Comparison of ENCODE assay signal across 8 mouse cellular contexts in genomic region chr3:89214681-89215411, GRCm38 (mm10). TPM values are rescaled to one million over a fixed set of nuclear protein-coding genes. Genes with fewer than 3 reads are reported as not detected.
DNase-seq lines count a peak whose midpoint lies in the region; ATAC-seq and TF ChIP-seq lines count a peak whose summit lies in the region.

Thbs3 (plus strand) TSS chr3:89215180.

- H3K9ac ChIP-seq in kidney, postnatal 0 days (ENCODE audit: low read depth, low read length): peak within 1 kb of the TSS; percentile 77

- no peak for DNase-seq in kidney, postnatal 0 days (ENCODE audit: low spot score)
- no peak for DNase-seq in kidney, adult 9 months
- DNase-seq in NIH3T3 (ENCODE audit: low read depth): peak; percentile 76
- no peak for DNase-seq in gastrocnemius, postnatal 25 days
- no peak for DNase-seq in large intestine, adult 2 months (ENCODE audit: low read depth, low spot score)
- DNase-seq in mesoderm, embryonic 11.5 days (ENCODE audit: low read depth, low spot score): peak; percentile 60
- no peak for DNase-seq in adrenal gland, postnatal 36 days

- no peaks in the 10 kb centered on the region for H3K9me3 ChIP-seq in kidney, postnatal 0 days (replicated peaks; ENCODE audit: low read length)

- H3K27ac ChIP-seq in kidney, postnatal 0 days: peak within 1 kb of the TSS; percentile 90

- H3K4me2 ChIP-seq in kidney, postnatal 0 days (ENCODE audit: low read length): peak within 1 kb of the TSS; percentile 77

- H3K36me3 ChIP-seq in kidney, postnatal 0 days (ENCODE audit: insufficient read depth, low read length): peaks cover 3% of the 10 kb centered on the region; the same call in 1 of the 2 replicates

- H3K27me3 ChIP-seq in kidney, postnatal 0 days (ENCODE audit: insufficient read depth, low read length): no peaks in the 10 kb centered on the region

- 2% methylated on average over 16 of the region's 19 CpGs for WGBS in kidney, postnatal 0 days
- 3% methylated on average over 19 of the region's 19 CpGs for WGBS in large intestine, adult 2 months

- TF ChIP-seq CTCF in kidney, postnatal 0 days (IDR thresholded peaks at IDR 0.05; ENCODE audit: low read depth): no peak

- peak within 1 kb of the TSS; percentile 66 for H3K4me3 ChIP-seq in kidney, postnatal 0 days (replicated peaks; ENCODE audit: low read depth, low read length)

- ATAC-seq in kidney, postnatal 0 days (replicated peaks; ENCODE audit: low FRiP score, low read depth): no peak
- ATAC-seq in cerebellum, adult (ENCODE audit: insufficient number of reproducible peaks, low FRiP score, low TSS enrichment): no peak

- H3K4me1 ChIP-seq in kidney, postnatal 0 days (replicated peaks; ENCODE audit: insufficient read depth, low read length): peaks cover 15% of the 10 kb centered on the region

RNA-seq across cellular contexts. Expression of gene Thbs3, which starts in this region (rescaled TPM):
- 10.4 and 12.1 TPM in 2 replicates for polyA plus RNA-seq in kidney, postnatal 0 days (2015; fragmentation: Nextera tagmentation; extraction: Ambion mirVana)
- 10 to 100 TPM; 11.0 to 11.8 TPM for total RNA-seq in gastrocnemius, postnatal 25 days (2021)
- 20.8 and 22.8 TPM in 2 replicates for polyA plus RNA-seq in large intestine, adult 2 months (2012; rRNA removed)
- 10 to 100 TPM in 1 of 2 experiments, 1 to 10 TPM in 1; 7.7 to 11.4 TPM for total RNA-seq in adrenal gland, postnatal 36 days (2021)

Comparison
In these comparisons a context has a peak if more than half of its experiments do, and no peak if none do; other contexts are left out.
1. DNase-seq: peak in NIH3T3 (single experiment) and mesoderm, embryonic 11.5 days (single experiment); none in kidney, postnatal 0 days (single experiment), kidney, adult 9 months (single experiment), gastrocnemius, postnatal 25 days (single experiment), large intestine, adult 2 months (single experiment) and adrenal gland, postnatal 36 days (0 of 2).